Mouse (Mus musculus): ENCODE results near the gene Unc119. TPM values are rescaled to one million over a fixed set of nuclear protein-coding genes. Genes with fewer than 3 reads are reported as not detected.

Gene Unc119
- polyA plus RNA-seq, 1 experiment = 20.3 TPM

- 68% methylated on average over 4 of the region's 4 CpGs for whole genome bisulfite sequencing
- Histone ChIP-seq H3K36me3 (ENCODE audit: control insufficient read depth, insufficient read depth, low read length) (no peaks in the 10 kb centered on the region), H3K4me3 (ENCODE audit: insufficient read depth, low read depth, low read length) (no peak overlapping the region), H3K27ac (ENCODE audit: insufficient read depth, low read depth, low read length) (no peak overlapping the region), H3K4me1 (ENCODE audit: control insufficient read depth, insufficient read depth, low read length) (no peaks in the 10 kb centered on the region), H3K27me3 (replicated peaks; ENCODE audit: control insufficient read depth, insufficient read depth, low read length) (no peaks in the 10 kb centered on the region)
- no peak for DNase-seq
- TF ChIP-seq CTCF (conservative IDR thresholded peaks at IDR 0.05; ENCODE audit: insufficient read depth, insufficient read length, low read depth, low read length) (no peak), POLR2A (IDR thresholded peaks at IDR 0.05; ENCODE audit: low read depth, low read length) (no peak)
These were observed 6.4 kb downstream of the Unc119 start for GRCm38 (mm10) chr11:78349441-78350358.

GRCm38 (mm10) chr11:78353081-78353480, 9.8 kb downstream of the Unc119 start:
- DNase-seq = no peak
- no peaks in the 10 kb centered on the region for H3K36me3 ChIP-seq (ENCODE audit: control insufficient read depth, insufficient read depth, low read length)
- 71% methylated on average over 1 of the region's 1 CpGs for WGBS
- H3K4me1 ChIP-seq (ENCODE audit: control insufficient read depth, insufficient read depth, low read length) = no peaks in the 10 kb centered on the region
- no peak overlapping the region for H3K4me3 ChIP-seq (ENCODE audit: insufficient read depth, low read depth, low read length)
- no peak for TF ChIP-seq CTCF (conservative IDR thresholded peaks at IDR 0.05; ENCODE audit: insufficient read depth, insufficient read length, low read depth, low read length)
- TF ChIP-seq POLR2A (IDR thresholded peaks at IDR 0.05; ENCODE audit: low read depth, low read length) = no peak
- H3K27ac ChIP-seq (ENCODE audit: insufficient read depth, low read depth, low read length) = no peak overlapping the region
- no peaks in the 10 kb centered on the region for H3K27me3 ChIP-seq (replicated peaks; ENCODE audit: control insufficient read depth, insufficient read depth, low read length)

- Histone ChIP-seq H3K4me1 (ENCODE audit: control insufficient read depth, insufficient read depth, low read length) (no peaks in the 10 kb centered on the region), H3K27me3 (replicated peaks; ENCODE audit: control insufficient read depth, insufficient read depth, low read length) (no peaks in the 10 kb centered on the region), H3K4me3 (ENCODE audit: insufficient read depth, low read depth, low read length) (no peak overlapping the region), H3K27ac (ENCODE audit: insufficient read depth, low read depth, low read length) (no peak overlapping the region), H3K36me3 (ENCODE audit: control insufficient read depth, insufficient read depth, low read length) (no peaks in the 10 kb centered on the region)
- TF ChIP-seq POLR2A (IDR thresholded peaks at IDR 0.05; ENCODE audit: low read depth, low read length) = no peak
- TF ChIP-seq CTCF (conservative IDR thresholded peaks at IDR 0.05; ENCODE audit: insufficient read depth, insufficient read length, low read depth, low read length) = no peak
- DNase-seq = no peak
- WGBS = 85% methylated on average over 6 of the region's 6 CpGs
These were observed 11.6 kb downstream of the Unc119 start for GRCm38 (mm10) chr11:78354905-78355304.

- Histone ChIP-seq H3K36me3 (ENCODE audit: control insufficient read depth, insufficient read depth, low read length) (no peaks in the 10 kb centered on the region), H3K27ac (ENCODE audit: insufficient read depth, low read depth, low read length) (no peak overlapping the region), H3K27me3 (replicated peaks; ENCODE audit: control insufficient read depth, insufficient read depth, low read length) (no peaks in the 10 kb centered on the region), H3K4me1 (ENCODE audit: control insufficient read depth, insufficient read depth, low read length) (no peaks in the 10 kb centered on the region; the same call in 1 of the 2 replicates), H3K4me3 (ENCODE audit: insufficient read depth, low read depth, low read length) (no peak overlapping the region)
- 39% methylated on average over 4 of the region's 4 CpGs for WGBS
- DNase-seq = peak; percentile 57
- TF ChIP-seq CTCF (conservative IDR thresholded peaks at IDR 0.05; ENCODE audit: insufficient read depth, insufficient read length, low read depth, low read length) (peak; percentile 79), POLR2A (IDR thresholded peaks at IDR 0.05; ENCODE audit: low read depth, low read length) (no peak)
These were observed 12.4 kb downstream of the Unc119 start for GRCm38 (mm10) chr11:78355471-78356238.

- TF ChIP-seq CTCF (conservative IDR thresholded peaks at IDR 0.05; ENCODE audit: insufficient read depth, insufficient read length, low read depth, low read length) (peak; percentile 71), POLR2A (IDR thresholded peaks at IDR 0.05; ENCODE audit: low read depth, low read length) (no peak)
- H3K27me3 ChIP-seq (replicated peaks; ENCODE audit: control insufficient read depth, insufficient read depth, low read length) = no peaks in the 10 kb centered on the region
- no peak overlapping the region for H3K4me3 ChIP-seq (ENCODE audit: insufficient read depth, low read depth, low read length)
- WGBS = 19% methylated on average over 22 of the region's 22 CpGs
- H3K4me1 ChIP-seq (ENCODE audit: control insufficient read depth, insufficient read depth, low read length) = peaks cover 1% of the 10 kb centered on the region; the same call in 1 of the 2 replicates
- H3K36me3 ChIP-seq (ENCODE audit: control insufficient read depth, insufficient read depth, low read length) = no peaks in the 10 kb centered on the region
- no peak overlapping the region for H3K27ac ChIP-seq (ENCODE audit: insufficient read depth, low read depth, low read length)
- peak; percentile 46 for DNase-seq
These were observed 15.2 kb downstream of the Unc119 start for GRCm38 (mm10) chr11:78358330-78359007.

GRCm38 (mm10) chr11:78360125-78360788, 17.0 kb downstream of the Unc119 start:
- Histone ChIP-seq H3K27ac (ENCODE audit: insufficient read depth, low read depth, low read length) (no peak overlapping the region), H3K27me3 (replicated peaks; ENCODE audit: control insufficient read depth, insufficient read depth, low read length) (no peaks in the 10 kb centered on the region), H3K36me3 (ENCODE audit: control insufficient read depth, insufficient read depth, low read length) (no peaks in the 10 kb centered on the region), H3K4me1 (ENCODE audit: control insufficient read depth, insufficient read depth, low read length) (peaks cover 7% of the 10 kb centered on the region), H3K4me3 (ENCODE audit: insufficient read depth, low read depth, low read length) (peak overlapping the region; percentile 26)
- 12% methylated on average over 13 of the region's 13 CpGs for WGBS
- TF ChIP-seq POLR2A (IDR thresholded peaks at IDR 0.05; ENCODE audit: low read depth, low read length) = no peak
- peak; percentile 85 for TF ChIP-seq CTCF (conservative IDR thresholded peaks at IDR 0.05; ENCODE audit: insufficient read depth, insufficient read length, low read depth, low read length)
- peak; percentile 79 for DNase-seq
